Mouse (Mus musculus) urinary bladder, postnatal 10 days (tissue): ENCODE data around the gene 2310022A10Rik.

ENCODE experiments used
- DNase-seq: peaks from one replicate; pipeline ENCODE4 v3.0.0; 2022; ENCODE audit warnings: low spot score

The 2310022A10Rik gene

GRCm38 (mm10) chr7:27552931-27553513, at the start of gene 2310022A10Rik, which contains the start of gene Pld3:
Gene 2310022A10Rik, plus strand, starts transcription at chr7:27553233.
Gene Pld3, minus strand, starts transcription at chr7:27553218.
- peak; percentile 82 for DNase-seq

- no peak for DNase-seq
These were observed 46.2 kb upstream of the 2310022A10Rik start for GRCm38 (mm10) chr7:27506765-27507370.

GRCm38 (mm10) chr7:27507711-27508647, 45.1 kb upstream of the 2310022A10Rik start:
- peak; percentile 97 for DNase-seq

- no peak for DNase-seq
These were observed 44.4 kb upstream of the 2310022A10Rik start for GRCm38 (mm10) chr7:27508648-27509005.

GRCm38 (mm10) chr7:27510809-27511208, 42.2 kb upstream of the 2310022A10Rik start:
- no peak for DNase-seq

GRCm38 (mm10) chr7:27514961-27515360, 38.1 kb upstream of the 2310022A10Rik start:
- DNase-seq, result no peak

GRCm38 (mm10) chr7:27518314-27518713, 34.7 kb upstream of the 2310022A10Rik start:
- no peak for DNase-seq

- no peak for DNase-seq
These were observed 32.9 kb upstream of the 2310022A10Rik start for GRCm38 (mm10) chr7:27520104-27520503.

- no peak for DNase-seq
These were observed 32.4 kb upstream of the 2310022A10Rik start for GRCm38 (mm10) chr7:27520599-27520998.

- no peak for DNase-seq
These were observed 30.1 kb upstream of the 2310022A10Rik start, which contains the start of gene Hipk4 for GRCm38 (mm10) chr7:27522967-27523366. Gene Hipk4, plus strand, starts transcription at chr7:27523267.

GRCm38 (mm10) chr7:27523805-27524204, 29.2 kb upstream of the 2310022A10Rik start:
- DNase-seq, result no peak

GRCm38 (mm10) chr7:27526039-27526827, 26.8 kb upstream of the 2310022A10Rik start:
- no peak for DNase-seq

GRCm38 (mm10) chr7:27529070-27529469, 24.0 kb upstream of the 2310022A10Rik start:
- DNase-seq, result no peak

GRCm38 (mm10) chr7:27530937-27531336, 22.1 kb upstream of the 2310022A10Rik start:
- DNase-seq, result no peak

GRCm38 (mm10) chr7:27531707-27532106, 21.3 kb upstream of the 2310022A10Rik start:
- no peak for DNase-seq

- no peak for DNase-seq
These were observed 20.5 kb upstream of the 2310022A10Rik start for GRCm38 (mm10) chr7:27532480-27533050.

- no peak for DNase-seq
These were observed 17.6 kb upstream of the 2310022A10Rik start for GRCm38 (mm10) chr7:27535386-27535785.

GRCm38 (mm10) chr7:27536618-27537017, 16.4 kb upstream of the 2310022A10Rik start:
- DNase-seq, result no peak

GRCm38 (mm10) chr7:27537998-27538397, 15.0 kb upstream of the 2310022A10Rik start:
- DNase-seq, result no peak

- no peak for DNase-seq
These were observed 14.2 kb upstream of the 2310022A10Rik start for GRCm38 (mm10) chr7:27538797-27539196.

GRCm38 (mm10) chr7:27540521-27540920, 12.5 kb upstream of the 2310022A10Rik start:
- no peak for DNase-seq
